Mouse (Mus musculus) bone marrow, adult 2 months (tissue): ENCODE results near the gene Spred2. TPM values are rescaled to one million over a fixed set of nuclear protein-coding genes. Genes with fewer than 3 reads are reported as not detected.

Experiments used
- H3K27ac ChIP-seq: fragments of 200-500 bp; 2 replicates; pipeline ENCODE4 v1.5.1; 2012; ENCODE audit warnings: low read depth, mild to moderate bottlenecking, control low read depth, inconsistent platforms, low read length; ENCODE audit not compliant: control insufficient read depth, poor library complexity, insufficient read depth
- H3K4me1 ChIP-seq: fragments of 200-500 bp; 2 replicates; pipeline ENCODE4 v1.6.1; 2011; ENCODE audit warnings: low read length; ENCODE audit not compliant: control insufficient read depth, insufficient read depth
- H3K4me3 ChIP-seq: fragments of 200-500 bp; replicated peaks from 2 replicates; pipeline ENCODE3; 2011; ENCODE audit warnings: mild to moderate bottlenecking, low read depth, low read length, control low read depth; ENCODE audit not compliant: control insufficient read depth
- CTCF ChIP-seq: fragments of 200-500 bp; IDR thresholded peaks from 2 replicates; pipeline ENCODE4 v1.5.1; 2011; ENCODE audit warnings: low read length, control low read depth; ENCODE audit not compliant: control insufficient read depth, insufficient read depth
- POLR2A ChIP-seq: fragments of 200-500 bp; IDR thresholded peaks from 2 replicates; pipeline ENCODE4 v1.6.1; 2011; ENCODE audit warnings: low read depth, mild to moderate bottlenecking, control low read depth, low read length, borderline replicate concordance; ENCODE audit not compliant: control insufficient read depth
- WGBS: fragments of 180-500 bp; shearing (Covaris S2); methylation state at CpG from one replicate; pipeline ENCODE4 v1.1.7; 2018; 5-methylcytosine and 5-hydroxymethylcytosine counted together
- polyA plus RNA-seq: library from polyadenylated mRNA; stranded (reverse); fragments of >200 nt; gene quantifications from 2 replicates; pipeline ENCODE4 v1.2.4, GENCODE M21; 2011; ENCODE audit warnings: low replicate concordance; ENCODE audit not compliant: missing spikeins, insufficient read depth, insufficient read length

The Spred2 gene
- 3.5 and 7.1 TPM in 2 replicates for polyA plus RNA-seq

- under 1% methylated on average over 57 of the region's 57 CpGs for WGBS
- peaks cover 3% of the 10 kb centered on the region for H3K4me1 ChIP-seq
- peak within 1 kb of the TSS; percentile 84 for H3K27ac ChIP-seq
- peak within 1 kb of the TSS; percentile 79 for H3K4me3 ChIP-seq
- TF ChIP-seq CTCF, result no peak
- TF ChIP-seq POLR2A, result no peak
These were observed at the start of gene Spred2 for GRCm38 (mm10) chr11:19923888-19924756. Spred2 (plus strand) TSS chr11:19924375.

- WGBS, result 60% methylated on average over 12 of the region's 12 CpGs
These were observed 48.6 kb upstream of the Spred2 start for GRCm38 (mm10) chr11:19875551-19875950.

GRCm38 (mm10) chr11:19875964-19876363, 48.2 kb upstream of the Spred2 start:
- Histone ChIP-seq H3K4me1 (no peaks in the 10 kb centered on the region), H3K4me3 (no peak overlapping the region), H3K27ac (no peak overlapping the region)
- TF ChIP-seq CTCF, result no peak
- no peak for TF ChIP-seq POLR2A
- WGBS, result 84% methylated on average over 5 of the region's 5 CpGs

More at GRCm38 (mm10) chr11:19875551-19875950, 48.6 kb upstream of the Spred2 start:
- Histone ChIP-seq H3K4me1 (no peaks in the 10 kb centered on the region), H3K27ac (no peak overlapping the region), H3K4me3 (no peak overlapping the region)
- TF ChIP-seq CTCF (no peak), POLR2A (no peak)

GRCm38 (mm10) chr11:19877239-19877915, 46.8 kb upstream of the Spred2 start:
- no peak overlapping the region for H3K4me3 ChIP-seq
- no peaks in the 10 kb centered on the region for H3K4me1 ChIP-seq
- TF ChIP-seq POLR2A (no peak), CTCF (no peak)
- 76% methylated on average over 4 of the region's 4 CpGs for whole genome bisulfite sequencing
- no peak overlapping the region for H3K27ac ChIP-seq

- TF ChIP-seq POLR2A (no peak), CTCF (no peak)
- Histone ChIP-seq H3K4me3 (no peak overlapping the region), H3K27ac (no peak overlapping the region), H3K4me1 (no peaks in the 10 kb centered on the region)
- 89% methylated on average over 2 of the region's 2 CpGs for WGBS
These were observed 42.8 kb upstream of the Spred2 start for GRCm38 (mm10) chr11:19881342-19881741.

GRCm38 (mm10) chr11:19890700-19891406, 33.3 kb upstream of the Spred2 start:
- 12% methylated on average over 6 of the region's 6 CpGs for WGBS
- Histone ChIP-seq H3K27ac (no peak overlapping the region), H3K4me3 (no peak overlapping the region), H3K4me1 (no peaks in the 10 kb centered on the region)
- TF ChIP-seq POLR2A (no peak), CTCF (no peak)

GRCm38 (mm10) chr11:19893233-19893632, 30.9 kb upstream of the Spred2 start:
- no peak overlapping the region for H3K4me3 ChIP-seq
- no peak overlapping the region for H3K27ac ChIP-seq
- no peak for TF ChIP-seq CTCF
- TF ChIP-seq POLR2A, result no peak
- no peaks in the 10 kb centered on the region for H3K4me1 ChIP-seq
- WGBS, result 77% methylated on average over 3 of the region's 3 CpGs

GRCm38 (mm10) chr11:19899621-19900020, 24.6 kb upstream of the Spred2 start:
- Histone ChIP-seq H3K27ac (no peak overlapping the region), H3K4me3 (no peak overlapping the region), H3K4me1 (no peaks in the 10 kb centered on the region)
- WGBS, result 57% methylated on average over 5 of the region's 5 CpGs
- TF ChIP-seq POLR2A (no peak), CTCF (no peak)
